Mouse (Mus musculus) brain, adult 2 months (tissue): Measurements from ENCODE around the gene Gm14851.
"Not testable (repeated sequence)": the region's sequence is repeated elsewhere in the genome, so short reads cannot be mapped to it uniquely, and the experiment has no call there.

Source experiments
- DNase-seq: peaks from one replicate; pipeline ENCODE4 v3.0.0; 2011; ENCODE audit warnings: low read depth, low spot score

Gene Gm14851

DNA sequence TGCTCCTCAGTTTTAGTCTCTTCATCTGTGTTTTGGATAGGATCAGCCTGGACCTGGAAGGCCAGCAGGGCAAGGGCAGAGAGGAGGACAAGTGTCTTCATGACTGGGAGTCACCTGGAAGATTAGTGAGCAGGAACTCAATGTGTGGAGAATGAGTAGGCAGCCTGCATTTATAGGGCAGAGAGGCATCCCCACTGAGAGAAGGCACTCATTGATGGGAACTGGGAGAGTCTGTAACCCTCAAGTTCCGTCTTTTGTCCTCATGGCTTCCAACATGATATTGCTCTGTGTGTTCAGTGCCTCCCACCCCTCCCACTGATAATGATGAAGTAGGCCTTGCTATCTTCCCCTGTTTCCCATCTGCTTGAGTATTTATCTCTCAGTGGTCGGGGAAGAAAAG, at the start of gene Gm14851:
TSS of gene Gm14851 (minus strand) at position 101 of the 400 bp plus-strand sequence.
- DNase-seq, result not testable (repeated sequence)

DNA sequence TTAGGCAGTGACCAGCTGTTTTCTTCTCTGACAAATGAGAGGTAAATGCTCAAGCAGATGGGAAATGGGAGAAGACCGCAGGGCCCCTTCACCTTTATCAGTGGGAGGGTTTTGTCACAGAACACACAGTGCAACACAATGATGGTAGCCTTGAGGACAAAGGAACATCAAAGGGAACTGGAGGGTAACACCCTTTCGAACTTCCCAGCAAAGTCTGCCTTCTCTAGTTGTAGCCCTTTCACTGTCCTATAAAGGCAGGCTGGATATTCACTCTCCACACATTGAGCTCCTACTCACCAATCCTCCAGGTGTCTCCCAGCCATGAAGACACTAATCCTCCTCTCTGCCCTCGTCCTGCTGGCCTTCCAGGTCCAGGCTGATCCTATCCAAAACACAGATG, 38.5 kb upstream of the Gm14851 start, which contains the start of gene Defa30:
TSS of gene Defa30 (plus strand) at position 301 of the 400 bp plus-strand sequence.
- DNase-seq, result not testable (repeated sequence)

DNA sequence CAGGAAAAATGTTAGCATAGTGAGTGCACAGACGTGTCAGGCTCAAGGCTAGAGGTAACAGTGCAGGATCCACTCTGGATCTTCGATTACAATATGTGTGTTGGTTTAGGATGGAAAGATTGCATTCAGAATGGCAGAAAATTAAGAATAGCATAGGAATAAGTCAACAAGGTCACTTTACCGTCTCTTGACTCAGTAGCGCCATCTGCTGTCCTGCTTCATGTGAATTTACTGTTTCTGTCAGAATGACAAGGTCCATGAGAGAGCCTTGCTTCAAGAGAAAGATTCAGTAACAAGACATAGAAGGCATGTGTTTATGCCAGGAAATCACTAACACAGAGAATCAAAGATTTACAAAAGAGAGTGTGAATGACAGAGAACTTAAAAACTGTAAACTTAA, 2.7 kb downstream of the Gm14851 start:
- DNase-seq, result peak; percentile 1

DNA sequence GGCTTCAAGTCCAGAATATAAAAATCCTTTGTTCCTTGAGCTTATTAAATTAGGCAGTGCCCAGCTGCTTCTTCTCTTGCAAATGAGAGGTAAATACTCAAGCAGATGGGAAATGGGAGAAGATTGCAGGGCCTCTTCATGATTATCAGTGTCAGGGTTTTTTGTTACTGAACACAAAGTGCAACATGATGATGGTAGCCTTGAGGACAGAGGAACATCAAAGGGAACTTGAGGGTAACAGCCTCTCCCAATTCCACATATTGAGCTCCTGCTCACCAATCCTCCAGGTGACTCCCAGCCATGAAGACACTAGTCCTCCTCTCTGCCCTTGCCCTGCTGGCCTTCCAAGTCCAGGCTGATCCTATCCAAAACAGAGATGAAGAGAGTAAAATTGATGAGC, 11.7 kb downstream of the Gm14851 start, which contains the start of gene Defa25:
TSS of gene Defa25 (plus strand) at position 301 of the 400 bp plus-strand sequence.
- DNase-seq, result not testable (repeated sequence)

DNA sequence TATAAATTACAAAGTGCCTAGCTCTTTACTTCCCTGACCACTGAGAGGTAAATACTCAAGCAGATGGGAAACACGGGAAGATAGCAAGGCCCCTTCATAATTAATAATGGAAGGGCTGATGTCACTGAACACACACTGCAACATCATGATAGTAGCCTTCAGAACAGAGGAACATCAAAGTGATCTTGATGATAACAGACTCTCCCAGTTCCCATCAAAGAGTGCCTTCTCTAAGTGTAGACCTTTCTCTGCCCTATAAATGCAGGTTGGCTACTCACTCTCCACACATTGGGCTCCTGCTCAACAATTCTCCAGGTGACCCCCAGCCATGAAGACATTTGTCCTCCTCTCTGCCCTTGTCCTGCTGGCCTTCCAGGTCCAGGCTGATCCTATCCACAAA, 31.1 kb downstream of the Gm14851 start, which contains the start of gene Defa35:
TSS of gene Defa35 (plus strand) at position 301 of the 400 bp plus-strand sequence.
- not testable (repeated sequence) for DNase-seq

DNA sequence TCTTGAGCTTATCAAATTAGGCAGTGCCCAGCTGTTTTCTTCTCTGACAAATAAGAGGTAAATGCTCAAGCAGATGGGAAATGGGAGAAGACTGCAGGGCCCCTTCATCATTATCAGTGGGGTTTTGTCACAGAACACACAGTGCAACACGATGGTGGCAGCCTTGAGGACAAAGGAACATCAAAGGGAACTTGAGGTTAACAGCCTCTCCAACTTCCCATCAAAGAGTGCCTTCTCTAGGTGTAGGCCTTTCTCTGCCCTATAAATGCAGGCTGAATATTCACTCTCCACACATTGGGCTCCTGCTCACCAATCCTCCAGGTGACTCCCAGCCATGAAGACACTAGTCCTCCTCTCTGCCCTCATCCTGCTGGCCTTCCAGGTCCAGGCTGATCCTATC, 41.1 kb downstream of the Gm14851 start, which contains the start of gene Defa23:
TSS of gene Defa23 (plus strand) at position 301 of the 400 bp plus-strand sequence.
- DNase-seq, result not testable (repeated sequence)
